Mouse (Mus musculus) right cerebral cortex, adult 18-20 months (tissue): ENCODE measurements at regions not wholly inside any gene's neighbourhood (a gene's known extent, or its start where the extent isn't known, plus 50 kb on each side); places are given as distances from the start of the nearest gene placed in this dataset.
A peak's percentile ranks its signal among the peaks of the same experiment; 100 is the strongest.

ENCODE experiments used
- DNase-seq: peaks from one replicate; pipeline ENCODE4 v3.0.0; 2022; ENCODE audit warnings: mixed read lengths

- DNase-seq: no peak
These were observed 118.7 kb downstream of the Tmem26 start for GRCm38 (mm10) chr10:68842023-68842735.

GRCm38 (mm10) chr10:68844066-68844465 is 120.6 kb downstream of the Tmem26 start:
- DNase-seq: no peak

GRCm38 (mm10) chr10:68844596-68844995 is 121.2 kb downstream of the Tmem26 start:
- no peak for DNase-seq

- no peak for DNase-seq
These were observed 127.7 kb downstream of the Tmem26 start for GRCm38 (mm10) chr10:68851153-68851552.

GRCm38 (mm10) chr10:68855934-68856891 is 132.8 kb downstream of the Tmem26 start:
- DNase-seq: no peak

GRCm38 (mm10) chr10:68864606-68865378 is 141.3 kb downstream of the Tmem26 start:
- DNase-seq: no peak

GRCm38 (mm10) chr10:68865776-68866175 is 142.3 kb downstream of the Tmem26 start:
- DNase-seq: no peak

GRCm38 (mm10) chr10:68867361-68867760 is 143.9 kb downstream of the Tmem26 start:
- no peak for DNase-seq

GRCm38 (mm10) chr10:68872102-68872501 is 148.7 kb downstream of the Tmem26 start:
- no peak for DNase-seq

GRCm38 (mm10) chr10:68875641-68876040 is 152.2 kb downstream of the Tmem26 start:
- DNase-seq: no peak

- DNase-seq: no peak
These were observed 169.8 kb downstream of the Tmem26 start for GRCm38 (mm10) chr10:68893100-68893841.

GRCm38 (mm10) chr10:68894121-68894520 is 170.7 kb downstream of the Tmem26 start:
- DNase-seq: no peak

- DNase-seq: no peak
These were observed 174.1 kb downstream of the Tmem26 start for GRCm38 (mm10) chr10:68897524-68897923.

- DNase-seq: no peak
These were observed 177.7 kb downstream of the Tmem26 start for GRCm38 (mm10) chr10:68901168-68901567.

GRCm38 (mm10) chr10:68902670-68903069 is 179.2 kb downstream of the Tmem26 start:
- DNase-seq: peak; percentile 58

GRCm38 (mm10) chr10:68904337-68904736 is 180.9 kb downstream of the Tmem26 start:
- no peak for DNase-seq

- peak; percentile 73 for DNase-seq
These were observed 184.8 kb downstream of the Tmem26 start for GRCm38 (mm10) chr10:68908236-68908635.

- DNase-seq: no peak
These were observed 185.6 kb downstream of the Tmem26 start for GRCm38 (mm10) chr10:68909018-68909417.

- DNase-seq: no peak
These were observed 192.7 kb downstream of the Tmem26 start for GRCm38 (mm10) chr10:68916147-68916546.

GRCm38 (mm10) chr10:68935843-68936242 is 212.4 kb downstream of the Tmem26 start:
- no peak for DNase-seq

GRCm38 (mm10) chr10:68943239-68943638 is 208.0 kb upstream of the Rhobtb1 start:
- DNase-seq: no peak

- no peak for DNase-seq
These were observed 194.7 kb upstream of the Rhobtb1 start for GRCm38 (mm10) chr10:68956539-68956938.
